Mouse (Mus musculus): Measurements from ENCODE around the gene Hps4. TPM values are rescaled to one million over a fixed set of nuclear protein-coding genes. Genes with fewer than 3 reads are reported as not detected.

Hps4 gene
- total RNA-seq, 1 experiment: 19.5 TPM

DNA sequence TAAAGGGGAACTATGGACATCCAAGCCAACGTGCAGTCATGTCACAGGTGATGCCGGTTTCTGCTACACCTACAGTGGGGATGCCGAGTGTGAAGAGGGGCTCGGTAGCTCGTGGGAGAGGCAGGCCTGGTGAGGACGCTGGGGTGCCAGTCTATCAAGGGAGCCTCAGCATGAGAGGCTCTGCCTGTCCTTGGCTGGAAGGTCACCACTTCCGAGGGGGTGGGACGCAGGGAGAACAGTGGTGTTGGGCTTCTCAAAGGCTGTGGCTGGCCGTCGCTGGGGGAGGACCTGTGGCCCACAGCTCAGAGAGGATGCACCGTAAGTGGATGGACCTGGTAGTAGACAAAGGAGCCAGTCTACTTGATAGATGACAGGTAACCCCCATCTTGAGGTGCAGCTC lies 38.3 kb downstream of the Hps4 start:
- no peak for DNase-seq (ENCODE audit: low read depth, low spot score)
- no peak overlapping the region for H3K27ac ChIP-seq (ENCODE audit: insufficient read depth, low read depth, low read length, poor library complexity, severe bottlenecking)
- no peak for TF ChIP-seq HCFC1 (IDR thresholded peaks at IDR 0.05; ENCODE audit: borderline replicate concordance, insufficient read depth, low read length)
- no peak for TF ChIP-seq CHD2 (IDR thresholded peaks at IDR 0.05; ENCODE audit: low read depth, low read length)
- no peak for TF ChIP-seq ZC3H11A (IDR thresholded peaks at IDR 0.05; ENCODE audit: borderline replicate concordance, low read depth, low read length)
- TF ChIP-seq MAFK (IDR thresholded peaks at IDR 0.05; ENCODE audit: insufficient read depth, low read depth, low read length): no peak
- TF ChIP-seq ZNF384 (IDR thresholded peaks at IDR 0.05; ENCODE audit: low read depth, low read length): no peak
- no peaks in the 10 kb centered on the region for H3K9me3 ChIP-seq (ENCODE audit: control insufficient read depth, insufficient read depth, low read depth, low read length)
- no peak overlapping the region for H3K4me3 ChIP-seq (ENCODE audit: insufficient read depth in 1 of 2, low read depth in 1 of 2, low read length in 2 of 2, poor library complexity in 1 of 2, severe bottlenecking in 1 of 2)
- H3K4me1 ChIP-seq (ENCODE audit: control insufficient read depth in 2 of 2, insufficient read depth in 2 of 2, low read length in 2 of 2, poor library complexity in 1 of 2): 0 out of 4 replicates have a peak, but pooled peaks cover 0 to 2% of the 10 kb centered on the region in 2 experiments
- no peaks in the 10 kb centered on the region for H3K36me3 ChIP-seq (ENCODE audit: control insufficient read depth, insufficient read depth, low read length, poor library complexity, severe bottlenecking)
- H3K9ac ChIP-seq (ENCODE audit: insufficient read depth, low read depth, low read length, poor library complexity, severe bottlenecking): no peak overlapping the region
- in situ Hi-C loops (cut with MboI; ENCODE audit: low sequenced_read_pairs in 2 of 2, unreplicated experiment in 2 of 2): no loop called here

DNA sequence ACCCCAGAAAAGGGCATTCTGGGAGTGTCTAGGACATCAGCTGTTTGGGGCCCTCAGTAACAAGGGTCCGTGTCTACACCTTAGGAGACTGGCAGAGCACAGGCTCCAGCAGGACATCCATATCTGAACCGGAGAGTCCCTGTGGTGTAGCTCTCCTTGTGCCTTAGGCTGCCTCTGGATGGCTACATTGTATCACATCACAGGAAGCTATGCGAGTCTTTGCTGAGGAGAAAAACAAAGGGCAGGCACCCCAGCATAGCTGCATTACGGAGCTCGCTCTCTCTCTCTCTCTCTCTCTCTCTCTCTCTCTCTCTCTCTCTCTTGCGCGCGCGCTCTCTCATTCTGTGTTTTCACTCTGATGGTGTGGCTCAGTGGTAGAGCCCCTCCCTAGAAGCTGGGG lies 39.2 kb downstream of the Hps4 start:
- in situ Hi-C loops (cut with MboI; ENCODE audit: low sequenced_read_pairs in 2 of 2, unreplicated experiment in 2 of 2): no loop called here
- no peak overlapping the region for H3K4me3 ChIP-seq (ENCODE audit: insufficient read depth in 1 of 2, low read depth in 1 of 2, low read length in 2 of 2, poor library complexity in 1 of 2, severe bottlenecking in 1 of 2)
- 0 out of 4 replicates have a peak, but pooled peaks cover 0 to 2% of the 10 kb centered on the region in 2 experiments for H3K4me1 ChIP-seq (ENCODE audit: control insufficient read depth in 2 of 2, insufficient read depth in 2 of 2, low read length in 2 of 2, poor library complexity in 1 of 2)
- DNase-seq (ENCODE audit: low read depth, low spot score): no peak
- H3K36me3 ChIP-seq (ENCODE audit: control insufficient read depth, insufficient read depth, low read length, poor library complexity, severe bottlenecking): no peaks in the 10 kb centered on the region
- H3K27ac ChIP-seq (ENCODE audit: insufficient read depth, low read depth, low read length, poor library complexity, severe bottlenecking): no peak overlapping the region
- no peaks in the 10 kb centered on the region for H3K9me3 ChIP-seq (ENCODE audit: control insufficient read depth, insufficient read depth, low read depth, low read length)
- TF ChIP-seq HCFC1 (IDR thresholded peaks at IDR 0.05; ENCODE audit: borderline replicate concordance, insufficient read depth, low read length): no peak
- no peak for TF ChIP-seq MAFK (IDR thresholded peaks at IDR 0.05; ENCODE audit: insufficient read depth, low read depth, low read length)
- TF ChIP-seq ZC3H11A (IDR thresholded peaks at IDR 0.05; ENCODE audit: borderline replicate concordance, low read depth, low read length): no peak
- no peak for TF ChIP-seq CHD2 (IDR thresholded peaks at IDR 0.05; ENCODE audit: low read depth, low read length)
- no peak for TF ChIP-seq ZNF384 (IDR thresholded peaks at IDR 0.05; ENCODE audit: low read depth, low read length)
- no peak overlapping the region for H3K9ac ChIP-seq (ENCODE audit: insufficient read depth, low read depth, low read length, poor library complexity, severe bottlenecking)

GRCm38 (mm10) chr5:112382641-112383330 lies 39.9 kb downstream of the Hps4 start:
- Histone ChIP-seq H3K9me3 (ENCODE audit: control insufficient read depth, insufficient read depth, low read depth, low read length) (no peaks in the 10 kb centered on the region), H3K4me1 (ENCODE audit: control insufficient read depth in 2 of 2, insufficient read depth in 2 of 2, low read length in 2 of 2, poor library complexity in 1 of 2) (0 out of 4 replicates have a peak, but pooled peaks cover 0 to 2% of the 10 kb centered on the region in 2 experiments), H3K36me3 (ENCODE audit: control insufficient read depth, insufficient read depth, low read length, poor library complexity, severe bottlenecking) (no peaks in the 10 kb centered on the region), H3K27ac (ENCODE audit: insufficient read depth, low read depth, low read length, poor library complexity, severe bottlenecking) (no peak overlapping the region), H3K9ac (ENCODE audit: insufficient read depth, low read depth, low read length, poor library complexity, severe bottlenecking) (no peak overlapping the region), H3K4me3 (ENCODE audit: insufficient read depth in 1 of 2, low read depth in 1 of 2, low read length in 2 of 2, poor library complexity in 1 of 2, severe bottlenecking in 1 of 2) (no peak overlapping the region)
- no peak for TF ChIP-seq ZC3H11A (IDR thresholded peaks at IDR 0.05; ENCODE audit: borderline replicate concordance, low read depth, low read length)
- TF ChIP-seq HCFC1 (IDR thresholded peaks at IDR 0.05; ENCODE audit: borderline replicate concordance, insufficient read depth, low read length): no peak
- TF ChIP-seq MAFK (IDR thresholded peaks at IDR 0.05; ENCODE audit: insufficient read depth, low read depth, low read length): no peak
- no peak for TF ChIP-seq ZNF384 (IDR thresholded peaks at IDR 0.05; ENCODE audit: low read depth, low read length)
- TF ChIP-seq CHD2 (IDR thresholded peaks at IDR 0.05; ENCODE audit: low read depth, low read length): no peak
- in situ Hi-C loops (cut with MboI; ENCODE audit: low sequenced_read_pairs in 2 of 2, unreplicated experiment in 2 of 2): no loop called here
- no peak for DNase-seq (ENCODE audit: low read depth, low spot score)

DNA sequence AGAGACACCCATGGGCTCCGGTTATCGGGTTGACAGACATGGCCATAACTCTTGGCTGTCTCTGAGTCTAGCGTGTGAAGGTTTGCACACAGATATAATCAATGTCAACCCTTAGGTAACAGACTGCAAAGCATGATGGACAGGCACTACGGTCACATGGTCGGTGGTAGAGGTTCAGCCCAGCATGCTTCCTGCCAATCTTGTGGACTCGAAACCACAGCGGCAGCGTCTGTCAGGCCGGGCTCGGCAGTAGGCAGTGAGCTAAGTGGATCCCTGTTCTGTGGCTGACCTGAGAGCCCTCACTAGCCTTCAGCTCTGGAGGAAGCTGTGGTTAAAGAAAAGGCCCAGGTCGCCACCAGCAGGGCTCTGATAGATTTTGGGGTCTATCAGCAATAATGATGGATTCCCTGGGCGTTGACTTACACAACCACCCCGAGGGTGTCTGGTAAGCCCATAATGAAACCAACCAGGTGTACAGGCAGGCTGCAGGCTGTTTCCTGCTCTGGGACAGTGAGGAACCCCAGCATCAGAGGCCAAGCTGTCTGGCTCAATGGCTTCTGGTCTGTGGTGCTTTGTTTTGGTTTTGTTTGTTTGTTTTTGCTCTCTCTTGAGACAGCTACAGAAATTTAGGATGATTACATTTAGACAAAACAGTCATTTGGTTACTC lies 42.1 kb downstream of the Hps4 start:
- TF ChIP-seq ZNF384 (IDR thresholded peaks at IDR 0.05; ENCODE audit: low read depth, low read length) (no peak), CHD2 (IDR thresholded peaks at IDR 0.05; ENCODE audit: low read depth, low read length) (no peak), HCFC1 (IDR thresholded peaks at IDR 0.05; ENCODE audit: borderline replicate concordance, insufficient read depth, low read length) (no peak), MAFK (IDR thresholded peaks at IDR 0.05; ENCODE audit: insufficient read depth, low read depth, low read length) (no peak), ZC3H11A (IDR thresholded peaks at IDR 0.05; ENCODE audit: borderline replicate concordance, low read depth, low read length) (no peak)
- in situ Hi-C loops (cut with MboI; ENCODE audit: low sequenced_read_pairs in 2 of 2, unreplicated experiment in 2 of 2): no loop called here
- Histone ChIP-seq H3K4me1 (ENCODE audit: control insufficient read depth in 2 of 2, insufficient read depth in 2 of 2, low read length in 2 of 2, poor library complexity in 1 of 2) (0 out of 4 replicates have a peak, but pooled peaks cover 0 to 2% of the 10 kb centered on the region in 2 experiments), H3K27ac (ENCODE audit: insufficient read depth, low read depth, low read length, poor library complexity, severe bottlenecking) (no peak overlapping the region), H3K36me3 (ENCODE audit: control insufficient read depth, insufficient read depth, low read length, poor library complexity, severe bottlenecking) (no peaks in the 10 kb centered on the region), H3K9me3 (ENCODE audit: control insufficient read depth, insufficient read depth, low read depth, low read length) (no peaks in the 10 kb centered on the region), H3K9ac (ENCODE audit: insufficient read depth, low read depth, low read length, poor library complexity, severe bottlenecking) (no peak overlapping the region), H3K4me3 (ENCODE audit: insufficient read depth in 1 of 2, low read depth in 1 of 2, low read length in 2 of 2, poor library complexity in 1 of 2, severe bottlenecking in 1 of 2) (no peak overlapping the region)
- no peak for DNase-seq (ENCODE audit: low read depth, low spot score)

Data from ES-E14 (cell line).